Mouse (Mus musculus) cerebellum, adult 2 months (tissue): ENCODE data around the gene AI464131.

Experiments
- CTCF ChIP-seq: fragments of 200-500 bp; IDR thresholded peaks from 2 replicates; pipeline ENCODE4 v1.5.1; 2011; ENCODE audit warnings: low read depth, mild to moderate bottlenecking, control low read depth, low read length, moderate library complexity, borderline replicate concordance; ENCODE audit not compliant: insufficient read depth
- POLR2A ChIP-seq: fragments of 200-500 bp; IDR thresholded peaks from 2 replicates; pipeline ENCODE4 v1.6.1; 2011; ENCODE audit warnings: low read length, control low read depth, borderline replicate concordance; ENCODE audit not compliant: insufficient read depth

DNA sequence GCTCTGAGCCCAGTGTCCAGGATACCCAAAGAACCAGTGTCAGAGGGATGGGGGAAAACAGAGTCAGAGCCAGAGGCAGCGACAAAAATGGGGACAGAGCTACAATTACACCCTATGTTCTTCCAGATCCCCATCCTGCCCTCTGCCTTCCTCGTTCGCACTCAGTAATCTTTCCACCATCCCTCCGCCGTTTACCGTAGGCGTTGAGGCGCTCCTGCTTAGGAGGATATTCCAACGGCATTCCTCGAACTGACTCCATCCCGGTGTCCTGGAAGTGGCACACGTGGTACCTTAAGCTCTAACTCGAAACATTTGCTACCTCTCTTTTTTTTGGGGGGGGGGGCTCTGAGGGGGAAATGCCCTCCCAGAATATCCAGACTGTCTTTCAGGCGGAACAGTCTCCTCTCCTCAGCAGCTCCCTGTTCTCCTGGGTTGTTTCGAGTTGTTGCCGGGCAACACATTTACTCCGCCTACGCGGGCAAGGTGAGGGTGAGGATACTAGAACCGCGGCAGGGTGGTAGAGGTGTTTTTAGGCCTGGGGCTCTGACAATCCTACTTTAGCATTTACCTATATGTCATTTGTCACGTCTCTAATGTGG lies 4.5 kb upstream of the AI464131 start:
- TF ChIP-seq POLR2A (no peak), CTCF (no peak)
